Mouse (Mus musculus) MN1 (cell line): Measurements from ENCODE around the gene Kap.
"Not testable (repeated sequence)": the region's sequence is repeated elsewhere in the genome, so short reads cannot be mapped to it uniquely, and the experiment has no call there.

ENCODE experiments used
- DNase-seq: peaks from one replicate; pipeline ENCODE4 v3.0.0-alpha.2; 2016; ENCODE audit warnings: low spot score

Gene Kap

DNA sequence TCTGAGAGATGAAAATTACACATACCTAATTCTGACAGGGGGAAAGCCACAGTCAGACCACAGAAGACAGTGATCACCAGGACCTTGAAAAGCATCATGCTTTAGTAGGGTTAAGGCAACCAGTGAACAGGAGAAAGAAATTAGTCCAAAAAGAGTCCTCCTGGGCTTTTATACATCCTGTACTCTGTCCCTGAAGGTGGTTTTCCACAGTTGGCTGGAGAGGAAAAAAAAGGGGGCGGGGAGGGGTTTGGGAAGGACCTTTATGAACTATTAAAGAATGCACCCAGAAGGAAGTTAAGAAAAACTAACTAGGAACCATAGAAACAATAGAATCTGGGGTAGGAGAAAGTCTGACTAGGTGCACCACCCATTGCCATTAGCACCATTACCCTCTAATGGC lies at the start of gene Kap:
TSS of gene Kap (minus strand) at position 237 of the 400 bp plus-strand sequence.
- DNase-seq: no peak

DNA sequence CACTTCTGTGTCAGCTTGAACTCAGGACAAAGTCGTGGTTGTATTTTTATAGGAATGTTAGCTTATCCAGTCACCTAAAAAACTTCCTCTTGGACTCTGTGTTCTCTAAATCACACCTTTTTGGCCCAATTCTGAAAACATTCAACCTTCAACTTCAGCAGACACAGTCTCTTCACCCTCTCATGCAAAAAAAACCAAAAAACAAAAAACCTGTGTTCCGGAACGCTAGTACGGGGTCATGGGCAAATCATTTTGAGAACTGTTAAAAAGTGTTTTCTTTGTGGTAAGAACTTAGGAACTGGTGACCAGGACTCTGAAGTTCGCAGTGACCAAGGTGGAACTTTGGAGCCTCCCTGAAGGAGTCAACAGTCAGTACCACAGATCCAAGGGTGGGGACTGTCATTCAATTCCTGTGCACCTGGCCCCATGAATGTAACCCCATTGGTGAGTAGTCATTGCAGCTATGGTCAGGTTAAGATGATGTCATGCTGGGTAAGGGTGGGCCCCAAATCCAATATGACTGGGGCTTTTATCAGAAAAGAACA lies 32.4 kb upstream of the Kap start:
- DNase-seq: no peak

DNA sequence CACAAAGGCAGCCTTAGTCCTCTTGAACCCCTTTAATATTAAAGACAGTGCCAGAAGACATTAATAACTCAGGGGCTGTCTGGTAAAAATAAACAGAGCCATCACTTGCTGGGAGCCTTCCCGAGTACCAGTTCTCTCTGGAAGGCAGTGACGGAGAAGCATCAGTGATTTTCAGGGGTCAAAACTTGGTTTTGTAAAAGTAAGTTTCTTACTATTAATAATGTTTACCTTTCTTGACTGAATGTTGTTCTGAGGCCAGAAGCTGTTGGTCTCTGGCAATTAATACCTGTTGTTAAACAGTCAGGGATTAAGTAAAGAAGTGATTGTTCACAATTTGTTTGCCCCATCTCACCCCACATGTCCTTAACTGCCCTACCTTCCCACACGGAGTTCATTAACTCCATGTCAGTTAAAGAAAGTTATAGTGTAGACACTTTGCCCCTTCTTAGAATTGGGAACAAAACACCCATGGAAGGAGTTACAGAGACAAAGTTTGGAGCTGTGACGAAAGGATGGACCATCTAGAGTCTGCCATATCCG lies 30.0 kb upstream of the Kap start:
- DNase-seq: no peak

DNA sequence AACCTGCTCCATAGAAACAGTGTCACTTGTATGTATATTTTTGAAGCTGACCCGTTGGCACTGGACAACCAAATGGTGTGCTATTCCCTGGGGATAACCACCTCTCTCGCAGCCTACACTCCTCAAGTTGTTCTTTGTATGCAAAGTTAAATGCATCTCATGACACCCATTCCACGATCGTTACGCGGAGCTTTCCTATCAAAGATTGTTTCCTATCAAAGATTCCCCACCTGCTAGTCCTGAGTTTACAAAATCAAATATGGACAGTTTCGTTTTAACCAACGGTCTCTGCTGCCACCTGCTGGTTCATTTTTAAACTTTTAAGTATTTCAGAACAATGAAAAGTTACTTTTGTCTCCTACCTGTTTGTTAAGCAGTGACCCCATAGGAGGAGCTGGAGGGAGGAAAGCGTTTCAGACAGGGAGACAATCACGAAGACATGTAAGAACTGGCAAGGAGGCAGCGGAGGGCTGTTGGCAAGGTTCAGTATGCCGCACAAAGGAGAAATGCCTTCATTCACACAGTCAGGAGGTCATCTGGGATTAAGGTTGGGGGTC lies 22.4 kb upstream of the Kap start:
- peak; percentile 53 for DNase-seq

DNA sequence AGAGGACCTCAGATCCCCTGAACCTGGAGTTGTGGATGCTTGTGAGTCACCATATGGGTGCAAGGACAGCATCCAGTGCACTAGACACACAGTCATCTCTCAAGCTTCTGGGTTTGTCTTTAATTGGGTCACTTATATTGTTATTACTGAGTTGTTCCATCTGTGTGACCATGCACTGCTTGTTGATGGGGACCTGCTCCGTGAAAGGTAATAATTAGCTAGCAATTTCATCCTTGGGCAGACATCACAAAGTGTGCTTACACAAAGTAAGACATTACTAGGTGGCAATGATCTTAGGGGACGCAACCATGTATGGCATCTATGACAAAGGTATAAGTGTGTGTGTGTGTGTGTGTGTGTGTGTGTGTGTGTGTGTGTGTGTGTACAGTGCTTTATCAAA lies 19.1 kb upstream of the Kap start:
- no peak for DNase-seq

DNA sequence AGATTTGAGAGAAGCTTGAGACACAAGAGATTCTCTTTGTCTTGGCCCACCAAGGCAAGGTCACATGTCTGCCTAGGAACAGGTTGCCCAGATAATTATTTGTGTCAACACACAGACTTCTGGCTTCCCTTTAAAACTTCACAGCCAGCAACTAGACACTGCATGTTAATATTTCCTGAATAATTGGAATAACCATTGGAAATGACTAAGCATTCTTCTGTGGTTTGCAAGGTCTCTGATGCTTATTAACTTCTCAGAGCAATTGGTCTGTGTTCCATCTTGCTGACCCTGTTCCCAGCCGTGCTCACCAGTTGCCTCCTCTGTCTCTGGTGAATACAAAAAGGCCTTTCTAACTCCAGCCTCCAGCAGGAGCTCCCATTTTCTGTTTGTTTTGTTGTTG lies 17.6 kb upstream of the Kap start:
- no peak for DNase-seq

DNA sequence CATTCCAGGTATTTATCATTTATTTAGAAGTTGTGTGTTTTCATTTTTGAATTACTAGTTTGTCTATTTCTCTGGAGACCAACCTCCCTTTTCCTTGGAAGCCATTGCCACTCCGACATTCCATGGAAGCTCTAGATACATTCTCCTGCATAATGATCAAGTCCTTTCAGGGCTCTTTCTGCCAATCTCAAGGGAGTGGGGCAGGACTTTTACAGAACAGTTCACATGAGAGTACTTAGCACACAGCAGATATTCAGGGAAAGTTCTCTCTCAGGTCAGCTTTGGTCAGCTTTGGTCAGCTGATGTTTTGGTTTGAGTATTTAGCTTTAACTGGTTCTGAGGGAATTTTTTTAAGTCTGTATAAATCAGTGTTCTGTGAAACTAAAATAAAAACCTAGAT lies 14.8 kb upstream of the Kap start:
- DNase-seq: no peak

DNA sequence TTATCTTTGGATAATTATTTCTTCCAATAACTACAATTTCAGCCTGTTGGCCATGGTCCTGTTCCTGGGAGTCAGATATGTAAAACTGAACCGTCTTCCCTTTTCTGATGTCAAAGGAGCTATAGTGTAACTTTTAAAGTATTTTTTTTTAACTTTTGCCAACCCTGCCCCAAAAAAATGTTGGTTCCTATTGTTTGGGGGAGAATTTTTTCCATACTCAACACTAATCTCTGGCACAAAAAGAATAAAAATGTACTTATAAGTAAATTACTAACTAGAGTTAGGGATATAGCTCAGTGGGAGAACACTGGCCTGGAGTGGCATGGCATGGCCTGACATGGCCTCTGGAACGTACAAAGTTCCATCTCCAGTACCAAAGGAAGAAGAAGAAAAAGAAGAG lies 2.3 kb upstream of the Kap start:
- no peak for DNase-seq

DNA sequence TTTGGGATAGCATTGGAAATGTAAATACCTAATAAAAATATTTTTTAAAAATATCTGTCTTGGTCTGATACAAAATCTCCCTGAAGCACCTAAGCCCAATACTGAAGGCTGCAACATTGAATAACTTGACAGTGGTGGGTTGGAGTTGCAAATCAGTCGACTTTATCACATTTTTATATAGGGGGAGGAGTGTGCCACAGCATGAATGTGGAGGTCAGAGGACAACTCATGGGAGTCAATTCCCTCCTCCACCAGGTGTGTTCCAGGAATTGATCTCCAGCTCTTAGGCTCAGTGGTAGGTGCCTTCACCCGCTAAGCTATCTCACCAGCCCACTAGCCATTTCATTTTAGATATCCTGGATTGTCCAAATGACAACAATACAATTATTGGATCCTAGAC lies 4.2 kb downstream of the Kap start:
- no peak for DNase-seq

DNA sequence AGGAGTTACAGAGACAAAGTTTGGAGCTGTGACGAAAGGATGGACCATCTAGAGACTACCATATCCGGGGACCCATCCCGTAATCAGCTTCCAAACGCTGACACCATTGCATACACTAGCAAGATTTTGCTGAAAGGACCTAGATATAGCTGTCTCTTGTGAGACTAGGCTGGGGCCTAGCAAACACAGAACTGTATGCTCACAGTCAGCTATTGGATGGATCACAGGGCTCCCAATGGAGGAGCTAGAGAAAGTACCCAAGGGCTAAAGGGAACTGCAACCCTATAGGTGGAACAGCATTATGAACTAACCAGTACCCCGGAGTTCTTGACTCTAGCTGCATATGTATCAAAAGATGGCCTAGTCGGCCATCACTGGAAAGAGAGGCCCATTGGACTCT lies 4.7 kb downstream of the Kap start:
- not testable (repeated sequence) for DNase-seq

DNA sequence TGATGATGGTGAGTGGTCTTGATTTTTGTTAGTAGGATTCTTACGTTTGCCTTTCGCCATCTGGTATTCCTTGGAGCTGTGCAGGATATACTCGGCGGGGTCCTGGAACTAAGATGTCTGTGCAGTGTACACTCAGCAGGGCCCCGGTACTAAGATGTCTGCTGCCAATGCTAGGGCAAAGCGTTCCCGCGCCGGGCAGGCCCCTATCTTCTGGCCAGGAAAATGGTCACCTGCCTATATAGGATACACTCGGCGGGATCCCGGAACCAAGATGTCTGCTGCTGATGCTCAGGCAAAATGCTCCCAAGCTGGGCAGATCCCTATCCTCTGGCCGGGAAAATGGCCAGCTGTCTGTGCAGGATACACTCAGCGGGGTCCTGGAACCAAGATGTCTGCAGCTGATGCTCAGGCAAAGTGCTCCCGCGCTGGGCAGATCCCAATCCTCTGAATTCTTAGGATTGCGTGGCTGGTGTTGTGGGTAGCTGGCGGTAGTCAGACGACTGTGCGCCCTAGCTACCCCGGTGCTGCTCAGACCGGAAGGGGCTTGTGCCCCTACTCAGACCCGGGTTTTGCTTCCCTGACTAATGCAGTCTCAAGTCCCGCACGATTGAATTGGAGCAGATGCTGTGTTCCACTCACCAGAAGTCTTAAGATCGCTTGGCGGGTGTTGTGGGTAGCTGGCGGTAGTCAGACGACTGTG lies 15.1 kb downstream of the Kap start:
- not testable (repeated sequence) for DNase-seq

DNA sequence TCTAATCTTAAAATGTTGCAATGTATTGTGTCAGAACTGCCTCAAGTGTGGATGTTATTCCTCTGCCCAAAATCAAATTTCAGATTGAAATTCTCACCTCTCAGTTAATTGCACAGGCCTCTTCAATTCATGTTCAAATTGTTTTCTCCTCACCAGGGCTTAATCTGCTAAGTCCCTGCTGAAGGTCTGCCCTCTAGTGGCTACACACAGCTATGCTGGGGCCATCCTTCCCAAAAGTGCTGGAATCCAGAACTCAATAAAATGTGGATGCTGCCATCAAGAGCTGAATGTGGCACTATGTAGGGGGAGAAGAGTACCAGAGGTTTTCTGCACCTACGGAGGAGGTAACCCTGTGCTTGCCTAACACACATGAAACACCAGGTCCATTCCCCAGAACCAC lies 41.2 kb downstream of the Kap start:
- DNase-seq: no peak
